Mouse (Mus musculus): ENCODE results near the gene Pck2. TPM values are rescaled to one million over a fixed set of nuclear protein-coding genes. Genes with fewer than 3 reads are reported as not detected.

Pck2 gene
- polyA plus RNA-seq, 1 experiment from 2014 or later = 29.5 TPM

DNA sequence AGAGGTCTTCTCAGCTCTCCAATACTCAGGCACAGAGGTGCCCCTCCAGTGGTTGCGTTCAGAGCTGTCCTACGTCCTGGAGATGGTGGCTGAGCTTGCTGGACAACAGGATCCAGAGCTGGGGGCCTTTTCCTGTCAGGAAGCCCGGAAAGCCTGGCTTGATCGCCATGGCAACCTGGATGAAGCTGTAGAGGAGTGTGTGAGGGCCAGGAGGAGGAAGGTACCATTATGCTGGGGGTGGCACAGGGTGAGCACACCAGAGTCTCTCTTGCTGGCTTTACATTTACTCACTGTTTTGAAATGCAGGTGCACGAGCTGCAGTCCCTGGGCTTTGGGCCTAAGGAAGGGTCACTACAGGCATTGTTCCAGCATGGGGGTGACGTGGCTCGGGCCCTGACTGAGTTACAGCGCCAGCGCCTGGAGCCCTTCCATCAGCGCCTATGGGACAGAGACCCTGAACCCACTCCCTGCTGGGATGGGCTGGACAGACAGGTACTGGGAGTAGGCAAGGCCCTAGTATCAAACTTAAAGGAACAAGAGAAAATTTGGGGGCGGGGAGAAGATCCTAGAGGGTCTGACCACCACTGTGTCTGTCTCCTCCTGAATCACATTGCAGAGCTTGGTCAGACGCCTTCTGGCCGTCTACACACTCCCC is 56.1 kb downstream of the Pck2 start:
- Histone ChIP-seq H3K9me3 (replicated peaks; ENCODE audit: control insufficient read depth, low read length, poor library complexity, severe bottlenecking) (no peaks in the 10 kb centered on the region), H3K4me3 (ENCODE audit: low read depth, low read length) (no peak overlapping the region), H3K9ac (ENCODE audit: low read depth, low read length) (no peak overlapping the region), H3K36me3 (ENCODE audit: control insufficient read depth, insufficient read depth, low read length) (peaks cover 44% of the 10 kb centered on the region), H3K4me2 (ENCODE audit: low read length) (no peak overlapping the region), H3K27me3 (ENCODE audit: control insufficient read depth, insufficient read depth, low read depth, low read length) (no peaks in the 10 kb centered on the region), H3K27ac (ENCODE audit: low read length) (no peak overlapping the region), H3K4me1 (ENCODE audit: control insufficient read depth, insufficient read depth, low read length) (peaks cover 20% of the 10 kb centered on the region)
- ATAC-seq = no peak
- 69% methylated on average over 13 of the region's 13 CpGs for WGBS

DNA sequence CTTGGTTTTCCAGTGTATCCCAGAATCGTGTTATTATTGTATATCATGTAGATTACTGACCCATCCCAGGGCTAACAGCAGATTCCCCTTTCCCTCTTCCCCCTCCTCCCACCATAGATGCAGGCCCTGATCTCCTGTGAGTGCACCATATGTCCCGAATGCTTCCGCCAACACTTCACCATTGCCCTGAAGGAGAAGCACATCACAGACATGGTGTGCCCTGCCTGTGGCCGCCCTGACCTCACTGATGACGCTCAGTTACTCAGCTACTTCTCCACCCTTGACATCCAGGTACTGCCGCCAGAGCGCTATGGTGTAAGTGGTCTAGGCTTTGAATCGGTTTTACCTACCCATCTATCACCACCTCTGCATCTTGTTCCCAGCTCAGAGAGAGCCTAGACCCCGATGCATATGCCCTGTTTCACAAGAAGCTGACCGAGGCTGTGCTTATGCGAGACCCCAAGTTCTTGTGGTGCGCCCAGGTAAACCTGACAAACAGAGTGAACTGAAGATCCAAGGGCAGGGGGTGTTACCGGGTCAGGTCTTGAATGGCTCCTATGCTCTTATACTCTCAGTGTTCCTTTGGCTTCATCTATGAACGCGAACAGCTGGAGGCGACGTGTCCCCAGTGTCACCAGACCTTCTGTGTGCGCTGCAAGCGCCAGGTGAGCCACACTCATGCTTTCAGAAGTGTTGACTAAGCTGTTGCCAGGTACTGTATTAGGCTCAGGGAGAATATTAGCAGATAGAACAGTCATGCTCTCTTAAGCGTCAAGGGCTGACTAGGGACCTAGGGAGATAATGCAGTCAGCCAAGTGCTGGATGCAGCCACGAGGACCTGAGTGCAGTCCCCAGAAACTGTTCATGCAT is 58.7 kb downstream of the Pck2 start:
- ATAC-seq = no peak
- H3K4me2 ChIP-seq (ENCODE audit: low read length) = no peak overlapping the region
- H3K9ac ChIP-seq (ENCODE audit: low read depth, low read length) = no peak overlapping the region
- H3K27me3 ChIP-seq (ENCODE audit: control insufficient read depth, insufficient read depth, low read depth, low read length) = no peaks in the 10 kb centered on the region
- H3K4me1 ChIP-seq (ENCODE audit: control insufficient read depth, insufficient read depth, low read length) = peaks cover 5% of the 10 kb centered on the region
- H3K27ac ChIP-seq (ENCODE audit: low read length) = no peak overlapping the region
- 95% methylated on average over 21 of the region's 21 CpGs for WGBS
- H3K9me3 ChIP-seq (replicated peaks; ENCODE audit: control insufficient read depth, low read length, poor library complexity, severe bottlenecking) = no peaks in the 10 kb centered on the region
- no peak overlapping the region for H3K4me3 ChIP-seq (ENCODE audit: low read depth, low read length)
- H3K36me3 ChIP-seq (ENCODE audit: control insufficient read depth, insufficient read depth, low read length) = peaks cover 59% of the 10 kb centered on the region

Other genes starting within 250 kb of the Pck2 start
- gene Dhrs4, start 61.5 kb upstream of the Pck2 start, polyA plus RNA-seq (2015; fragmentation: Nextera tagmentation; extraction: Ambion mirVana) = 21.4 and 22.2 TPM in 2 replicates
- 34.5 and 37.7 TPM in 2 replicates for gene Carmil3, start 49.6 kb upstream of the Pck2 start, polyA plus RNA-seq (2015; fragmentation: Nextera tagmentation; extraction: Ambion mirVana)
- gene Cpne6, start 29.8 kb upstream of the Pck2 start, polyA plus RNA-seq (2015; fragmentation: Nextera tagmentation; extraction: Ambion mirVana) = 2.2 and 3.4 TPM in 2 replicates
- gene Nrl, start 15.3 kb upstream of the Pck2 start, polyA plus RNA-seq (2015; fragmentation: Nextera tagmentation; extraction: Ambion mirVana) = 0.08 and 0.19 TPM in 2 replicates
- 134 and 137 TPM in 2 replicates for gene Dcaf11, start 19.7 kb downstream of the Pck2 start, polyA plus RNA-seq (2015; fragmentation: Nextera tagmentation; extraction: Ambion mirVana)
- 0.55 and 0.72 TPM in 2 replicates for gene A730061H03Rik, start 20.1 kb downstream of the Pck2 start, polyA plus RNA-seq (2015; fragmentation: Nextera tagmentation; extraction: Ambion mirVana)
- 0.22 TPM in 1 of 2 replicates, not detected in the other for gene Fitm1, start 35.4 kb downstream of the Pck2 start, polyA plus RNA-seq (2015; fragmentation: Nextera tagmentation; extraction: Ambion mirVana)
- 238 and 262 TPM in 2 replicates for gene Psme1, start 37.9 kb downstream of the Pck2 start, polyA plus RNA-seq (2015; fragmentation: Nextera tagmentation; extraction: Ambion mirVana)
- 31.6 and 46.9 TPM in 2 replicates for gene Emc9, start 45.0 kb downstream of the Pck2 start, polyA plus RNA-seq (2015; fragmentation: Nextera tagmentation; extraction: Ambion mirVana)
- 174 and 183 TPM in 2 replicates for gene Psme2, start 50.8 kb downstream of the Pck2 start, polyA plus RNA-seq (2015; fragmentation: Nextera tagmentation; extraction: Ambion mirVana)
- 24.6 and 27.2 TPM in 2 replicates for gene Rnf31, start 51.4 kb downstream of the Pck2 start, polyA plus RNA-seq (2015; fragmentation: Nextera tagmentation; extraction: Ambion mirVana)
- 10.4 and 10.5 TPM in 2 replicates for gene Irf9, start 63.3 kb downstream of the Pck2 start, polyA plus RNA-seq (2015; fragmentation: Nextera tagmentation; extraction: Ambion mirVana)
- gene Rec8, start 77.8 kb downstream of the Pck2 start, polyA plus RNA-seq (2015; fragmentation: Nextera tagmentation; extraction: Ambion mirVana) = 8.0 and 8.4 TPM in 2 replicates
- 116 and 123 TPM in 2 replicates for gene Ipo4, start 95.7 kb downstream of the Pck2 start, polyA plus RNA-seq (2015; fragmentation: Nextera tagmentation; extraction: Ambion mirVana)
- gene Gm49378, start 97.6 kb downstream of the Pck2 start, polyA plus RNA-seq (2015; fragmentation: Nextera tagmentation; extraction: Ambion mirVana) = 2.1 and 2.4 TPM in 2 replicates
- gene Tm9sf1, start 103.5 kb downstream of the Pck2 start, polyA plus RNA-seq (2015; fragmentation: Nextera tagmentation; extraction: Ambion mirVana) = 57.8 and 60.0 TPM in 2 replicates
- 0.20 and 0.28 TPM in 2 replicates for gene Tssk4, start 109.9 kb downstream of the Pck2 start, polyA plus RNA-seq (2015; fragmentation: Nextera tagmentation; extraction: Ambion mirVana)
- 81.0 and 84.6 TPM in 2 replicates for gene Mdp1, start 120.2 kb downstream of the Pck2 start, polyA plus RNA-seq (2015; fragmentation: Nextera tagmentation; extraction: Ambion mirVana)
- gene Gmpr2, start 131.7 kb downstream of the Pck2 start, polyA plus RNA-seq (2015; fragmentation: Nextera tagmentation; extraction: Ambion mirVana) = 52.5 and 52.7 TPM in 2 replicates
- gene Nedd8, start 131.9 kb downstream of the Pck2 start, polyA plus RNA-seq (2015; fragmentation: Nextera tagmentation; extraction: Ambion mirVana) = 532 and 551 TPM in 2 replicates
- gene Tinf2, start 141.6 kb downstream of the Pck2 start, polyA plus RNA-seq (2015; fragmentation: Nextera tagmentation; extraction: Ambion mirVana) = 22.5 and 25.8 TPM in 2 replicates
- gene Tgm1, start 173.7 kb downstream of the Pck2 start, polyA plus RNA-seq (2015; fragmentation: Nextera tagmentation; extraction: Ambion mirVana) = 0.13 and 0.15 TPM in 2 replicates
- 64.0 and 65.1 TPM in 2 replicates for gene Rabggta, start 182.0 kb downstream of the Pck2 start, polyA plus RNA-seq (2015; fragmentation: Nextera tagmentation; extraction: Ambion mirVana)
- gene Dhrs1, start 205.4 kb downstream of the Pck2 start, polyA plus RNA-seq (2015; fragmentation: Nextera tagmentation; extraction: Ambion mirVana) = 72.3 and 75.3 TPM in 2 replicates
- gene Nop9, start 205.4 kb downstream of the Pck2 start, polyA plus RNA-seq (2015; fragmentation: Nextera tagmentation; extraction: Ambion mirVana) = 25.9 and 28.0 TPM in 2 replicates
- 0.21 and 0.26 TPM in 2 replicates for gene Cideb, start 218.2 kb downstream of the Pck2 start, polyA plus RNA-seq (2015; fragmentation: Nextera tagmentation; extraction: Ambion mirVana)
- gene Ltb4r2, start 221.2 kb downstream of the Pck2 start, polyA plus RNA-seq (2015; fragmentation: Nextera tagmentation; extraction: Ambion mirVana) = 0.51 and 0.59 TPM in 2 replicates
- 0.50 and 0.60 TPM in 2 replicates for gene Ltb4r1, start 225.7 kb downstream of the Pck2 start, polyA plus RNA-seq (2015; fragmentation: Nextera tagmentation; extraction: Ambion mirVana)
- gene Adcy4, start 243.8 kb downstream of the Pck2 start, polyA plus RNA-seq (2015; fragmentation: Nextera tagmentation; extraction: Ambion mirVana) = 4.0 and 5.0 TPM in 2 replicates
- 1.6 and 1.7 TPM in 2 replicates for gene Ripk3, start 248.6 kb downstream of the Pck2 start, polyA plus RNA-seq (2015; fragmentation: Nextera tagmentation; extraction: Ambion mirVana)